Mouse (Mus musculus) CH12.LX (cell line): Measurements from ENCODE around the gene Mag.

Experiments used
- CTCF ChIP-seq, 2 experiments: IDR thresholded peaks in 1 of 2; conservative IDR thresholded peaks in 1 of 2; 2 replicates each; pipeline ENCODE4 v1.5.1; 2011 to 2012; ENCODE audit warnings: low read depth in 2 of 2, low read length in 2 of 2, improper control_type of control experiment in 1 of 2, inconsistent platforms in 1 of 2, mild to moderate bottlenecking in 1 of 2, moderate library complexity in 1 of 2
- MXI1 ChIP-seq: IDR thresholded peaks from 2 replicates; pipeline ENCODE4 v1.6.1; 2011; ENCODE audit warnings: mild to moderate bottlenecking, low read depth, low read length, improper control_type of control experiment
- NRF1 ChIP-seq: IDR thresholded peaks from 2 replicates; pipeline ENCODE4 v1.6.1; 2014; ENCODE audit warnings: low read depth, mild to moderate bottlenecking, inconsistent platforms, low read length, improper control_type of control experiment, moderate library complexity
- POLR2A ChIP-seq: IDR thresholded peaks from 2 replicates; pipeline ENCODE4 v1.6.1; 2011; ENCODE audit warnings: low read depth, mild to moderate bottlenecking, improper control_type of control experiment, low read length
- USF1 ChIP-seq: IDR thresholded peaks from 2 replicates; pipeline ENCODE4 v1.6.1; 2014; ENCODE audit warnings: low read depth, mild to moderate bottlenecking, inconsistent platforms, low read length, improper control_type of control experiment
- ZC3H11A ChIP-seq: IDR thresholded peaks from 2 replicates; pipeline ENCODE4 v1.6.1; 2012; ENCODE audit warnings: low read depth, mild to moderate bottlenecking, inconsistent platforms, low read length, improper control_type of control experiment
- ZKSCAN1 ChIP-seq: IDR thresholded peaks from 2 replicates; pipeline ENCODE4 v1.6.1; 2012; ENCODE audit warnings: low read depth, inconsistent platforms, low read length, improper control_type of control experiment, borderline replicate concordance
- ZNF384 ChIP-seq: IDR thresholded peaks from 2 replicates; pipeline ENCODE4 v1.6.1; 2012; ENCODE audit warnings: low read depth, low read length, improper control_type of control experiment, inconsistent platforms

- TF ChIP-seq ZNF384 (no peak), ZKSCAN1 (no peak), NRF1 (no peak), MXI1 (no peak), ZC3H11A (no peak), CTCF (conservative IDR thresholded peaks at IDR 0.05 in 1 of 2, IDR thresholded peaks at IDR 0.05 in 1 of 2; ENCODE audit: low read depth in 2 of 2, low read length in 2 of 2) (no peak), POLR2A (no peak), USF1 (no peak)
Observed at GRCm38 (mm10) chr7:30917219-30917618, 2.5 kb upstream of the Mag start.
